Mouse (Mus musculus): ENCODE data around the gene Mpp4. TPM values are rescaled to one million over a fixed set of nuclear protein-coding genes. Genes with fewer than 3 reads are reported as not detected.

The Mpp4 gene
- total RNA-seq, 2 experiments from 2014 or later = 0.20 TPM; not detected in 1

DNA sequence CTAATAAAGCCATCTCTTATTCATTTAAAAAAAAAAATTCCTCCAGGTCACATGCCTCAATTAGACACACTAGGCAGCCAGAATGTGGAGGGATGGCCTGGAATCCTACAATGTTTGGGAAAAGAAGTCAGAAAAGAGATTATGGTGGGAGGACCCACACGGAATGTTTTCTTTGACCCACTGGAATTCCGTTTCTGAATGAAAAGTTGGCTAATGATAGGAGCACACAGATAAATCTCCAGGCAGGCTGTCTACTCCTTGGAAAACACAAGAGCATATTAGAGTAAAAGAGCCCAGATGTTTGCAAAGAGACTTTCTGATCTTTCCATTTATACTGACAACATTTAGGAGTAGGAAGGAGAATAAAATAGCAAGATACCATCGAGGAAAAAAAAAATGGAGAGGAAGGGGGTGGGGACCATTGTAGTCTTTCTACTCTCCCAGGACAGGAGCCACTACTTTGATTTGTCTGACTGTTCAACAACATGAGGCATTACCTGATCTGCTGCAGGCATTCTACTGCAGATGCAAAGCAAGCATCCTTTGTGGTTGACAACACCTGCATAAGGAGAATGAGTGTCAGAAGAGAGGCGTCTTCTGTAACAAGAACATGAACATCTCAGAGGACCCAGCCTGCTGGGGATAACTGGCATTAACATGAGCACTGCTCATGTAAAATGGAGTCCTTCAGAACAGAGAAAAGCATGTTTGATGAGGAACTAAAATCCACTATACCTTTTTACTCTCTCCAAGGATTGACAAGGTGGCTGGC, 4.7 kb upstream of the Mpp4 start:
- DNase-seq = no peak

DNA sequence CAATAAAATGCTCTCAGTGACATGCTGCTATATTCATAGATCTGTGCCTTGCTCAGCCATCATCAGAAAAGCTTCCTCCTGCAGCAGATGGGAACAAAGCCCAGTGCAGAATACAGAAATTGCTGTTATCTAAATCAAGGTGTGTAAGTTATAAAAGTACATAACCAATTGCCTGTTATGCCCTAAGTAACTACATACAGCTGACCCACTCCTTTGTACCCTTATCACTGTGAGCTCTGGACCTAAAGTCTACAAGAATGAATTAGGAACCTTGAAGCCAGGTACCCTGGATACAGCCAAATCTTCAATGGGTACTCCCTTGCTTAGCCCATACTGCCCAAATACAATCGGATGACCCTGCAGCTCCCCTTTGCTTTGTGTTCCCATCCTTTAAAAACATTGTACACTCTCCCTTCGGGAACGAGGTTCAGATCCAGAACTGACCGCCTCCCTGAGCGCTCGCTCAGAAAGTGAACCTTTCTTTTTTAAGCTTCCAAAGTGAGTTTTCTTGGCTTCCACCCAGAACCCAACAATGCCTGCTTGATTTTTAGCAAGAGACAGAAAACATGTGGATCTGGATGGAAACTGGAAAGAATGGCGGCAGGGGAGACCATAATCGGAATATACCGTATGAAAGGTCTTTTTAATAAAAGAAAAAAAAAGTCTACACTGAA, 3.2 kb upstream of the Mpp4 start:
- no peak for DNase-seq

DNA sequence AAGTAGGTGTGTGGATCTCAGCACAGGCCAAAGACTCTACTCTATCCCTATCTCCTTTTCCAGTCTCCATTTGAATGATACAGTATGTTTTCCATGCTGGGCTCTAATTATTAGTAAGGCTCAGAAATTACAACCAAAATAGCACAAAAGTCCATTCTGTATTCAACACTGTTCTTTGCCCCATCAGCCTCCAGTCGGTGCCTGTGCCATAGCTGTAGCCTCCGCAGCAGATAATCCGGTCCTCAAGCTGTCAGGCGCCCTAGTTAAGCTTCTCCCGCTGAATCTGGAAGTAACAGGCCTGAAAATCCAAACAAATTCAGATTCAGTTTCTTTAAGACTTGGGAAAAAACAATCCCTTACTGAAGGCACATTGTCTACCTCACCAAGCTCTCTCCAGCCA, 729 bp upstream of the Mpp4 start:
- DNase-seq = no peak

DNA sequence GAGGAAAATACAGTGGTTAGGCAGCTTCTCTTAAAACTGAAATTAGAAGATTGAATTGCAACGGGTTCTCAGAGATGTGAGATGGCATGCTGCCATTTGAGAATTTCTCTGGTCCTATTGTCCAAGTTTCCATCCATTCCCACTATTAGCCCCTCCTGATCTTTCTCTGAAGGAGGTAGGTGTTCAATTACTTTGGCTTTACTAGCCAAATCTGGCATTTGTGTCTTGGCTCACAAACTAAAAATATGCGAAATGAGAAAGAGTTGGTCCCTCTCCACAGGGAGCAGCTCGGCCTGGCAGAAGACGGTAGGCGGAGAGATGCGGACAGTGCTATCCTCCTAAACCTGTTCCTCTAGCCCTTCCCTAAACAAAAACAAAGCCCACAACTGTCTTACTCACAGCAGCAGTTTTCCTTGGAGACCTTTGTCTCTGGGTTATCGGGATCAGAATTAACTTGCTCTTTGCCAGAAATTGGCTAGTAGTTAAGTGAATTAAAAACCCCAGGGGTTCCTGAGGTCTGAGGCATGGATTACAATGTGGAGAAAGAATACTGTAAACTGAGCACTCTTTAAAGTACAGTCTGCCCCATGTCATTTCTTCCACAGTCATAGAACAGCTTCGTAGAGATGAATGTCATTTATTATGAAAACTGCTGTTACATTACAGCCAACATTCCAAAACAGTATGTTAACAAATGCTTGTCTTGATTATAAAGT, 722 bp downstream of the Mpp4 start:
- no peak for DNase-seq

DNA sequence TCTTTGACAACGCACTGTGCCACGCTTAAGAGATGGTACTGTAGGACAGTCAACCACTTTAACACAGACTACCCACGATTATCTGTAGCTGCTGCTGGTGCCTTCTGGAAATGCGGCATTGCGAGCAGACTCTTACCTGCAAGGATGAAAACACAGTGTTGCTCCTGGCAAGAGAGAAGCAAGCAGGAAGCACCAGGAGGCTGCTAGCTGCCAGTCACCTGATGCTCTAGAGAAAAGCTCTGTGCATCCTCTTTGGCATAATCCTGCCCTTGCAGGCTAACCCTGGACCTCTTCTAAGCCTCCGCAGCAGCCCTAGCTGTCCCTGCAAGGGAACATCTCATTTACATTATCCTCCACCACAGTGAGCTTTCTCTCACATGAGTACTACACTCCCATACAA, 1.8 kb downstream of the Mpp4 start:
- DNase-seq = no peak

DNA sequence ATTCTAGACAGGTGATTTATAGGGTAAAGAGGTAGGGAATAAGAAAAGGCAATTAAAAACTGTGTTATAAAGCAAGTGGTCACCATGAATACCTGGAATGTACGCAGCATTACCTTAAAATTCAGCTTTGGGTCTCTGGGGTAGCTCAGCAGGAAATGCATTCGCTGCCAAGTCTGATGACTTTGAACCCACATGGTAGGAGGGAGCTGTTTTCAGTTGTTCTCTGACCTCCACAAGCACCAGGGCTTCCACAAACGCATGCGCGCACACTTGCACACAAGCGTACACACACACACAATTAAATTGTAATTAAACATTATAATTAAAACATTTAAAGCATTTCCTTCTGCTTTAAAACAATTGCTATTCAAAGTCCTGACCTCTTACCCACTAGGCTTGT, 2.3 kb downstream of the Mpp4 start:
- no peak for DNase-seq

DNA sequence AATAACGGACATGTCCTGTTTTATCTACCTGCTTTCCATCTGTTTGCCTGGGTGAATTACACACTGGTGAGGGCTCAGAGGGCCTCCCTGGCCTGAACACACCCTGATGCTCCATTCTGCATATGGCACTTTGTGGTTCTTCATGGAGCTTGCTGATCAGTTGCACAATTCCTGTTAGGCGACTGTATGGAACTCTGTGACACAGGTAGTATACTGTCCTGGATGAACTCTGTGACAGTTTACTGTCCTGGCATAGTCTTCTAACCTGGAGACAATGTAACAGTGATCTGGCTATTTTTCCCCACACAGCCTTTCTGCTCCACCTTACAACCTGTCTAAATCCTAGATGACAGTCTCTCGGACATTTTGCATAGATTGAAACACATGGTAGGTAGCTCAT, 4.1 kb downstream of the Mpp4 start:
- DNase-seq = no peak

DNA sequence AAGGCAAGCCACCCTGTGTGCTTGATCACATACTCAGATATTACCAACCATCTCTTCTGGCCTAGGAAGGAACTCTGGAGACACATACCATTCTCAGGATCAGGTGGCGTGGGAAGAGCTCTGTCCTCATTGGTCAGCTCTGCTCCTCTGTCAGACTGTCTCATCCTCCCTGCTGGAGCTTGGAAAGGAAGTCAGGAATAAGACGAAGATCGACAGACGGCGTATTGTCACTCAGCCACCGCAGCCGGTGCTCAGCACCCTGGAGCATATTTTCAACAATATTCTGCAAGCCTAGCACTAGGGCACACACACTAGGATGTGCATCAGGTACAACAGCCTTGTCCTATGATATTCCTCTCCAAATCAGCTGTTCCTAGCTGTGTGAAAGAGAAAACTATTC, 4.7 kb downstream of the Mpp4 start:
- DNase-seq = no peak

DNA sequence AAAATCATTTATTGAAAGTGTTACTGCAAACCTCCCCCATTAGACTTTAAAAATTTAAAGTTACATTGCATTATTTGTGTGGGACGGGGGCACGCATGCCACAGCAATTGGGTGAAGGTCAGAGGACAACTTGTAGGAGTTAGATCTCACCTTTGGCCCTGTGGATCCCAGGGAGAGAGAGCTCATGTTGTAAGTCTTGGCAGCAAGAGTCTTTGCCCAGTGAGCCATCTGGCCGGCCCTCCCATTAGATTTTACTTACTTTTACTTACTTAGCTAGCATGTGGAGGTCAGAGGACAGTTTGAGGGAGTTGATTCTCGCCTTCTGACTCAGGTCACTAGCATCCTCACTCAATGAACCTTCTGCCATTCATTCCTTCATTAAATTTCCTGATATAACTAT, 5.3 kb downstream of the Mpp4 start:
- DNase-seq = no peak

DNA sequence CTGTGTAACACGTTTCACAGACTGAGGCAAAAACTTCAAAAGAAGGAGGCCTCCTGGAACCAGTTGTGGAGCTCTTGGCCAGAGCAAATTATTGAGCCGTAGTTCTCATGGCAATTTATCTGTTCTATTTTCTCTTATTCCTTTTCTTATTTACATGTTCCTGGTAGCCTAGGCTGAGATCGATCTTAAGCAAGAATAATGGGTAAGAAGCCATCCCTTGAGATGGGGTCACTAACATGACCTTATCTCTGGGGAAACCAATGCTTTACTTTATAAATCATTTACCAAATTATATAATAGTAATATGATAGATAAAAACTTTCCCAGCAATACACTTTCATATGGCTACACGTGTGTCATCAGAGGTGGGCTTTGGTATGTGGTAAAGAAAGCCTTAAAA, 10.8 kb downstream of the Mpp4 start:
- DNase-seq = no peak

DNA sequence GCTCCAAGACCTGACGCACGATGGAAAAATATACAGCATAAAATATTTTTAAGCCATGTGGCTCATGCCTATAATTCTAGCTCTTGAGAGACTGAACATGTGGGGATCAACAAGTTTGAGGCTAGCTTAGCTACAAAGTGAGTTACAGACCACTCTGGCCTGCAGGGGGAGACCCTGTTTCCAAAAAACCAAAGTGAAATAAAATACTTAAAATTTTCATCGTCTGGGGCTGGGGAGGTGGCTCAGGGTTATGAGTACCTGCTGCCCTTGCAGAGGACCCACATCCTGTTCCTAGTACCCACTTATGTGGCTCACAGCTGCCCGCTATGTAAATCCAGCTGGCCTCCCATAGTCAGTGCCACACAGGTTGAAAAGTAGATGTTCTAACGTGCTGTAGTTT, 12.6 kb downstream of the Mpp4 start:
- DNase-seq = no peak

DNA sequence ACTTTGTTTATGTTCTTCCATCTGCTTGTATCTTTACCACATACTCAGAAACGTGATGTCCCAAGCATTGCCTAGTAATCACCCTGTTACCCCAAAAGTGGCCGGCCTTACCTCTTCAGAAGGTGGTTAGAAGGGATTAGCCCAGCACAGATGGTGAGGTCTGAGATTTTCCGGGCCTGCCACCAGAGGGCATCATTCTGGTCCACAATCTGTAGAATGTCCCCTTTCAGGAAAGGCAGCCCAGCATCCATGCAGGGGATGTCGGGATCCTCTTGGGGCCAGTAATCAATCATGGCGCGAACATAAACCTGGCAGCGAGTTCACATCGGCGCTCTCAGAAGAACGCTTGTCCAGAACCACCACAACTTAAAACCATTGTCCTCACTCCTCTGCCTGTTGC, 18.6 kb downstream of the Mpp4 start:
- no peak for DNase-seq

DNA sequence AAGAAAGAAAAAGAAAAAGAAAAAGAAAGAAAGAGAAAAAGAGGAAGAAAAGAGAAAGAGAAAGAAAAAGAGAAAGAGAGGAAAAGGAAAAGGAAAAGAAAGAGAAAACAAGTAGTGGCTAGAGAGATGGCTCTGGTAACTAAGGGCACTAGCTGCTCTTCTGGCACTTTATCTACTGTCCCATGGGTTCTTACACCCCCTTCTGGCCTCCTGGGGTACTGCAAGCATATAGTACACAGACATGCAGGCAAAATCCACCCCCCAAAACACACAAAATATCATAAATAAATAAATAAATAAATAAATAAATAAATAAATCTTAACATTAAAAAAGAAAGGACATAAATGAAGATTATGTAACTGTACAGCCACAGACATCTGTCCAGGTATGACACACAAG, 20.4 kb downstream of the Mpp4 start:
- no peak for DNase-seq

DNA sequence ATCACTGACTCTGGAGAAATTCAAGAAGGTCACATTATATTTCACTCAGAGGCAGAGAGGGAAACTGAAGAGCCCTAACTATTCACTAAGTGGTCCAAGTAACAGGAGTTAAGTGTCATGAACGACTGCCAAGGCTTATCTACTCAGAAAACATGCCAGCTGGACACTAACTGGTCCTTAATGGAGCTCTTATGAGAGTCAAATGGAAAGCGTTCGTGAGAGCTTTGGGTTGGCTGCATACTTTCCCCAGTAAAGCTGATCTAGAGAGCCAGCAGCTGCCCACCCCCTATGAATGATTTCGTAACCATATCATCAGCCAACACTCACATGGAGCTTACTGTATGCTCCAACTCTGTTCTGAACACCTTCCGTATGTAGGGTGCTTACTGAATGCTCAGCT, 28.8 kb downstream of the Mpp4 start:
- no peak for DNase-seq

DNA sequence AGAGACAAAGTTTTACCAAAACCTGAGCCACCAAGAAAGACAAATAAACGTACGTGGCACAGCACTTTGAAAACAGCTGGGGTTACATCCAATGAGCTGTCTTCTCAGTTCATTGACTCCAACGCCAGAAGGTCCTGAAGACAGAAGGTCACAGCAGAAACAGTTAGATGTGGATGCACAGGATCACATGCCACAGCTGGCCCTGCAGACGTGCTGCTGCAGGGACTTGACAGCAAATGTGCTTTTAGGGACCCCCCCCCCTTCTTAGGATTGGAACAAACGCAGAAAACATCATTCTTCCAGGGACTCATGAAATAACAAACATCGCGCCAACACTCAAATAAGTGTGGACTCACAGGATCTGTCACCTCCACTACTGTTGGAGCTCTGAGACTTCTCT, 34.3 kb downstream of the Mpp4 start:
- no peak for DNase-seq

DNA sequence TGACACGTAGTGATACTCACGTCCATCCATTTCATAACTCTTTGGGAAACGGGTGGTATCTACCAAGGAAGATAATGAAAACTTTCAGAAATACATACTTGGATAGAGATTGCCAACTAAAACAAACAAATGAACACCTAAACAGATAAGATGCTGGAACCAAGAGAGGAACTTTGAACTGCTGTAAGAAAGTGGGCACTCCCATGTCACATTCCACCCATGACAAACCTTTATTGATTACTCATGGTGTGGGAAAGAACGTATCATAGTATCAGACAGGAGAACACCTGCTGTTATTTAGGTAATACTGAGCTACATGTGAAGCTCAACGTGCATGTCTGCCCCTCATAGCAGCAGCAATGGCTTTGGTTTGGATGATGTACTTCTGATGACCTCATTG, 37.6 kb downstream of the Mpp4 start:
- no peak for DNase-seq

DNA sequence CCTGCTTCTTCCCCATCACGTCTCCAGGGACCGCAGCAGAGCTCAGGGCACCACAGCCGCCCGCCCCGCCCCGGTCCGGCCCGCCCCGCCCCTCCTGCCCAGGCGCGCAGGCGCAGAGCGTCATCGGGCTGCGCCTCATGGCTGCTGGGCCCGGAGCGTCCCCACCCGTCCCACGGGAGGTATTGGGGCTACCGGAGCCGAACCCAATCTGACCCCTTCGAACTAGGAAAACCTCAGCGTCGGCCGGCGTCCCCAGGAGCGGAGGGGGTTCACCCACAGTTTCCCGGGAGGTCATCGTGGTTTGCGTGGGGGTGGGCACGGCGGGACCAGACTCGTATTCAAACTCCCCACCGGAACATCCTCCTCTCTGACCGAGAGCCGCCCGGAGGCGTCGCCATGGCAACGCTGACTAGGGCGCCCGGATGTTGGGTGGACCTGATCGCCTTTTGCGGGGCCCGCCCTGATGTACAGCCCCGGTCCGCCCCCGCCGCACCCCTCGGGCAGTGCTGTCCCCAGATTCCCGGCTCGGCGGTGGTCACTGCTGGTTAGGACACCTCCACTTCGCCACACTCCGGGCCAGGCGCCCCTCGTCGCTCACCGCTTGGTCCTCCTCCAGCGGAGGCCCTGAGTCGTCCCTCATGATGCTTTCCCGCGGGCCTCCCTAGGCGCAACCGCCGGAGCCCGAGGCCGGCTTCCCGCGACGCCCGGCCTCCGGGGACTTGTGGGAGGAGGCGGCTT, 43.3 kb downstream of the Mpp4 start, which contains the start of gene Tmem237:
Gene Tmem237 (minus strand): TSS at position 689 of the 738 bp plus-strand sequence.
- peak; percentile 90 for DNase-seq

DNA sequence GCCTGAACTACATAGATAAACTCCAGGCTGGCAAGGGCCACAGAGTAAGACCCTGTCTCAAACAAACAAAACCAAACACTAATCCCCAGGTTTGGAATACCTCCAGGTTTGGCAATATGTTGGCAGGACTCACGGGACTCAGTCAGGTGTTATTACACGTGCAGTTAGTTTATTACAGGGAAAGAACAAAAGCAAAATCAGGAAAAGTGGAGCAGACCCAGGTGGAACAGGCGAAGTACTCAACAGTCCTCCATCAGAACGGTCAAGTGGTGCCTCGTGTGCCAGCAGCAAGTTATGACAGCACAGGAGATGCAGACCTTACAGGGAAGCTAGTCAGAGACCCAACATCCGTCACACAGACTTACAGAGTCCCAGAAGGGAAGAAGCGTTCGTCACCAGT, 52.7 kb downstream of the Mpp4 start:
- DNase-seq = no peak

DNA sequence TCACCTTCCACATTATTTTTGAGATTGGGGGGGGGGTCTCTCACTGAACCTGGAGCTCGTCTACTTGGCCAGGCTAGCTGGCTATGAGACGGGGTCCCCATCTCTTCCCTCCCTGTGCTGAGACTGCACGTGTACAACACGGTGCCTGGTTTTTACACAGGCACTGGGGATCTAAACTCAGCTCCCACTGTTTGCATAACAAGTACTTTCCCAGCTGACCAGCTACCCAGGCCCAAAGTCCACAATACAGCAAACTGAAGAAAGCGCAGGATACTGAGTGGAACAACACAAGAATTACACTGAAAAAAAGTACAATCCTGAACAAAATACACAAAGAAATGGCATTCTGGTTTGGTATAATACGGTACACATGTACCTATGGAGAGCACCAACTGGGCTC, 61.1 kb downstream of the Mpp4 start:
- no peak for DNase-seq

DNA sequence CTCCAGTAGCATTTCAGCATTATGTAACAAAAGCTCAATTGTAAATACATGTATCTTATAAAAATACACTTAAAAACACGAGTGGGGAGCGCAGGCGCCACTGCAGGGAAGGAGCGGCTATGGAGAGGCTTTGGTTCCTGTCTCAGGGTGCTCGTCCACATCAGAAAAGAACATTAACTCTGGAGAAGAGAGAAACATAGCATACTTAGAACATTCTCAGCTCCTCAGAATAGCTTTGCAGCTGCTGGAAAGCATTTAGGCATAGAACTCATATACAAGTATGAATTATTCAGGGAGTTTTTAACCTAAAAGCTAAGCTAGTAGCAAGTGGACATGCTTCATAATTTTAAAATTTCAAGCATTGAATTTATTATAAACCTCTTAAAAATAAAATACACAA, 62.2 kb downstream of the Mpp4 start:
- DNase-seq = no peak

DNA sequence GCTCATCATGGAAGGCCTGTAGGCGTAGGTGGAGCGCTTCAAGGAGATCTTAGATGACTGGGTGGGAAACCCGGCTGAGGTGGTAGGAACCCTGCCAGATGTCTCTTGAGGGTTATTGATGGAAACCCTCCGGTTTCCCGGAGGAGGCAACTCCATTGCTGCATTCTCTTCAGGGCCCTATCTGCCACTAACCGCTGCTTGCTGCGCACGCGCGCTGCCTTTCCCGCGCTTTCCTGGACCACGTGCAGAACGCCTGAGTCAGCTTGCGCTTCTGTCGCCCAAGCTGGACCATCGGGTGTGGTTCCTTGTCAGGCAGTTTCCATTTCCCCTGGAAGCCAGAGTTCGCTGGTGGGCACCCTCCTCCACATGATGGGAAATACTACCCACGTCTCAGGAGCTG, 68.5 kb downstream of the Mpp4 start, which contains the start of gene C2cd6:
Gene C2cd6 (minus strand): TSS at position 196 of the 400 bp plus-strand sequence.
- no peak for DNase-seq

Data from gastrocnemius, postnatal 25 days (tissue).